Mouse (Mus musculus): ENCODE measurements around the gene Pip5kl1. TPM values are rescaled to one million over a fixed set of nuclear protein-coding genes. Genes with fewer than 3 reads are reported as not detected.
A peak's percentile ranks its signal among the peaks of the same experiment; 100 is the strongest.

The Pip5kl1 gene
- polyA plus RNA-seq, 1 experiment from 2014 or later: not detected

DNA sequence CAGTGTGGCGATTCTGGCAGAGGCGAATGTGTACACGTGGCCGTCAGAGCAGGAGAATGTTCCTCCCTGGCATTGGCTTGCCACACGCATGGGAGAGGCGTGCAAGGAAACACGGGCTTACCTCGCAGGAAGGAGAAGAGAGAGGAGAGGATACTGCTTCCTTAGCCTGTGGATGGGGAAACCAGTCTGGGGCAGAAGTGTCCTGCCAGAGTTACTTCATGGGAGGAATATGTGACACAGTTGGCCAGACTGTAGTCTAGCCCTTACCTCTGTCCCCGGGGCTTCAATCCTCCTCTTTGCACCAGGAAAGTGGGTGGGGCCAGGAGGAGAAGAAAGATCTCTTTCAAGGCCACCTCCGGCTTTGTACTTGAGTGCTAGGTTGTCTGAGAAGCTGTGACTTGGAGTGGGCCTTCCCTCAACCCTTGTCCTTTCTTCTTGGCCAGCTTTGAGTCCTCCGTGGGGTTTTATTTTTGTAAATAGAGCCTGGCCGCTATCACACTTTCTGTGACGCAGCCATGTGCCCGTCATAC, 35.1 kb upstream of the Pip5kl1 start:
- no peak overlapping the region; the same call in 1 of the 2 replicates for H3K9ac ChIP-seq (ENCODE audit: low read length)
- no peak overlapping the region for H3K4me2 ChIP-seq (ENCODE audit: low read length)
- WGBS: 71% methylated on average over 14 of the region's 14 CpGs

DNA sequence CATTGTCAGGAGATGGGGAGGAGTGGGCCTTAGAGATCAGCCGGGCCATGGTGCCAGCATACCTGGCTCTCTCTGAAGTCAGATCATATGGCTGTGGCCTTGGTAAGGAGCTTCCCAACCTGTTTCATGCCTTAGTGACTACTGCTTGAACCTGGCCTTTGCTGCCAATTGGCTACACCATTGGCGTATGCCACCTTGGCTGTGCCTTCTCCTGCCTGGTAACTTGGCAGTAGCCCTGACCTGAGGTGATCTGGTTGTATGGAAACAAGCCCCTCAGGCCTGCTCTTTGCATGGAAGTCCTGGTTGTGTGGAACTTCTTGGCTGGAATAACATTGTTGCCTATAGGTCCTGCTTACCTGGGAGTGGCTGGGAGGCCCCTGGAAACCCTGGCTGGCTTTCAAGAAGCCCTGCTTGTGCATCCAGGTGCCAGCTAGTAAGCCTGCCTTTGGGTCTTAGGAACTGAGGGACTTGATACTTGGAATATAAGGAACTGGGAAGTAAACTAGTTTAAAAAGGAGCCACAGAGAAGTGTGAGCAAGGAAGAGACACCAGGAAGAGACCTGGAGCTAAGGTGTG, 33.2 kb upstream of the Pip5kl1 start:
- 100% methylated on average over 2 of the region's 2 CpGs for WGBS
- Histone ChIP-seq H3K9me3 (ENCODE audit: control insufficient read depth, low read length) (no peaks in the 10 kb centered on the region), H3K27me3 (ENCODE audit: control insufficient read depth, insufficient read depth, low read length) (no peaks in the 10 kb centered on the region), H3K36me3 (ENCODE audit: control insufficient read depth, insufficient read depth, low read length) (no peaks in the 10 kb centered on the region), H3K4me1 (ENCODE audit: control insufficient read depth in 2 of 2, insufficient read depth in 2 of 2, low read length in 2 of 2) (peaks cover 33 to 48% of the 10 kb centered on the region in 2 experiments), H3K4me3 (ENCODE audit: control insufficient read depth in 1 of 2, insufficient read depth in 1 of 2, low read depth in 1 of 2, low read length in 2 of 2) (no peak overlapping the region), H3K27ac (replicated peaks in 1 of 2; ENCODE audit: control insufficient read depth in 1 of 2, insufficient read depth in 1 of 2, low read depth in 2 of 2, low read length in 2 of 2) (no peak overlapping the region), H3K9ac (ENCODE audit: low read length) (no peak overlapping the region; the same call in 1 of the 2 replicates), H3K4me2 (ENCODE audit: low read length) (no peak overlapping the region)
- no peak for ATAC-seq (ENCODE audit: insufficient number of reproducible peaks, insufficient read depth, low FRiP score, low read depth)

More for the DNA sequence above, 35.1 kb upstream of the Pip5kl1 start:
- Histone ChIP-seq H3K9me3 (ENCODE audit: control insufficient read depth, low read length) (no peaks in the 10 kb centered on the region), H3K27me3 (ENCODE audit: control insufficient read depth, insufficient read depth, low read length) (no peaks in the 10 kb centered on the region), H3K4me3 (ENCODE audit: control insufficient read depth in 1 of 2, insufficient read depth in 1 of 2, low read depth in 1 of 2, low read length in 2 of 2) (no peak overlapping the region), H3K27ac (replicated peaks in 1 of 2; ENCODE audit: control insufficient read depth in 1 of 2, insufficient read depth in 1 of 2, low read depth in 2 of 2, low read length in 2 of 2) (no peak overlapping the region), H3K36me3 (ENCODE audit: control insufficient read depth, insufficient read depth, low read length) (no peaks in the 10 kb centered on the region), H3K4me1 (ENCODE audit: control insufficient read depth in 2 of 2, insufficient read depth in 2 of 2, low read length in 2 of 2) (peaks cover 39 to 54% of the 10 kb centered on the region in 2 experiments)
- no peak for ATAC-seq (ENCODE audit: insufficient number of reproducible peaks, insufficient read depth, low FRiP score, low read depth)

DNA sequence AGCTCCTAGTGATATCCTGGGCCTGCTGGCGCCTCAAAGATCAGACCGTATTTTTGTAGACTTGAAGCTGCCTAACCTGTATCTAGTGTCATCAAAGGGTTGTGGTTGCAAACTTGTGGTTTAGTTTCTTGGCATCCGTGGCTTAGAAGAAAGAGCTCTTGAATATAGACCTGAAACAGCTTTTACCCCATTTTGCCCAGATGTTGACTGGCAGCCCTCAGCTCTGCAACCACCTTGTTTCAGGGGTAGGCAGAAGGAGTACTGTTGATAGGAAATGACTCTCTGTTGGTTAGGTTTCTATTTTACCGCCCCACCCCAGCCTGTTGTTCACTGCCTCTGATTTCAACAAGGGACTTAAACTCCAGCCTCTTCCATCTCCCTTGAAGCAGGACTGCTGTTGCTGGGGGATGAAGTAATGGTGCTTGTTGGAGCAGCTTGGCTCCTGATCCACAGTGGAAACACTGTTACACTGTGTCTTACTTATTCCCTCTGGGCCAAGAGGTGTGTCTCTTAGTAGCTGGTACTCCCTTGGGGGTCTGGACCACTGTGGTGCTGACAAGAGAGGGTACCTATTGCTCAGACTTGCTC, 32.5 kb upstream of the Pip5kl1 start:
- H3K9ac ChIP-seq (ENCODE audit: low read length): no peak overlapping the region
- H3K27ac ChIP-seq (replicated peaks in 1 of 2; ENCODE audit: control insufficient read depth in 1 of 2, insufficient read depth in 1 of 2, low read depth in 2 of 2, low read length in 2 of 2): no peak overlapping the region
- H3K36me3 ChIP-seq (ENCODE audit: control insufficient read depth, insufficient read depth, low read length): no peaks in the 10 kb centered on the region
- no peaks in the 10 kb centered on the region for H3K9me3 ChIP-seq (ENCODE audit: control insufficient read depth, low read length)
- WGBS: 89% methylated on average over 4 of the region's 4 CpGs
- peaks cover 27 to 43% of the 10 kb centered on the region in 2 experiments for H3K4me1 ChIP-seq (ENCODE audit: control insufficient read depth in 2 of 2, insufficient read depth in 2 of 2, low read length in 2 of 2)
- H3K27me3 ChIP-seq (ENCODE audit: control insufficient read depth, insufficient read depth, low read length): no peaks in the 10 kb centered on the region
- H3K4me3 ChIP-seq (ENCODE audit: control insufficient read depth in 1 of 2, insufficient read depth in 1 of 2, low read depth in 1 of 2, low read length in 2 of 2): no peak overlapping the region
- H3K4me2 ChIP-seq (ENCODE audit: low read length): no peak overlapping the region
- no peak for ATAC-seq (ENCODE audit: insufficient number of reproducible peaks, insufficient read depth, low FRiP score, low read depth)

GRCm38 (mm10) chr2:32543031-32543449, 31.6 kb upstream of the Pip5kl1 start:
- Histone ChIP-seq H3K4me1 (ENCODE audit: control insufficient read depth in 2 of 2, insufficient read depth in 2 of 2, low read length in 2 of 2) (peaks cover 25 to 42% of the 10 kb centered on the region in 2 experiments), H3K36me3 (ENCODE audit: control insufficient read depth, insufficient read depth, low read length) (no peaks in the 10 kb centered on the region), H3K27me3 (ENCODE audit: control insufficient read depth, insufficient read depth, low read length) (no peaks in the 10 kb centered on the region), H3K9me3 (ENCODE audit: control insufficient read depth, low read length) (no peaks in the 10 kb centered on the region), H3K4me3 (ENCODE audit: control insufficient read depth in 1 of 2, insufficient read depth in 1 of 2, low read depth in 1 of 2, low read length in 2 of 2) (no peak overlapping the region), H3K27ac (replicated peaks in 1 of 2; ENCODE audit: control insufficient read depth in 1 of 2, insufficient read depth in 1 of 2, low read depth in 2 of 2, low read length in 2 of 2) (no peak overlapping the region), H3K9ac (ENCODE audit: low read length) (no peak overlapping the region), H3K4me2 (ENCODE audit: low read length) (no peak overlapping the region)
- WGBS: 25% methylated on average over 3 of the region's 3 CpGs
- ATAC-seq (ENCODE audit: insufficient number of reproducible peaks, insufficient read depth, low FRiP score, low read depth): no peak

DNA sequence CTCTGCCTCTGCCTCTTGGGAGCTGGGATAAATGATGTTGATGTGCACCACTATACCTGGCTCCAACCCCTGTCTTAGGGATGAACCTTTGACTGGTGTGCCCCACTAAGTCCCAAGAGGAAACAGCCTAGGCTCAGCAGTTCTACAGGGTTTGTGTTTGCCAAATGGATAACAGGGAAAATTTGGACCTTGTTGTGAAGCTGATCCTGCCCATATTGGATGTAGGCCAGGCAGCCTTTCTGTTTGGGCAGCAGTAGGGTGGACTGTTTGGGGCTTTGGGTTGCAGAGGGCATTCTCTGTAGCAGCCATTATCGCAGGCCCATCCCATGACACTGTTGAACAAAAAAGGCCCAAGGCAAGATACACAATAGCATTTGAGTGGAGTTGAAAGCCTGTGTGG, 27.6 kb upstream of the Pip5kl1 start:
- no peaks in the 10 kb centered on the region for H3K9me3 ChIP-seq (ENCODE audit: control insufficient read depth, low read length)

DNA sequence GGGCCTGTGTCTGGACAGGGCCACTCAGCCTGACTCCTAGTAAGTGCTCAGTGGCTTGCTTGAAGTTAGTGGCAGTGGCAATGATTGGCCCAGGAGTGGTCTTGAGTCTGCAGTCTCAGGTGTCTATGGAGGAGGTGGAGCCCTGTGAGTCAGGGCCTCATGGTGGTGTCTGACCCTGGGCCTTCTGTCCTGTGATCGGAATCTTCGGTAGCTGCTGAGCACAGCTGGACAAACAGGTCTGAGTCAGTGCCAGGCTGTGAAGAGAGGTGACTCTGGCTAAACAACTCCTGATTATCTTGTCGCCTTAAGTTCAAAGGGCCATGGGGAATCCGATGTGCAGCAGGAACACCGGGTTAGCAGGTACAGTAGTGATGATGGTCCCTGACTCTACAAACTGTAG, 27.2 kb upstream of the Pip5kl1 start:
- H3K4me1 ChIP-seq (ENCODE audit: control insufficient read depth in 2 of 2, insufficient read depth in 2 of 2, low read length in 2 of 2): peaks cover 19 to 36% of the 10 kb centered on the region in 2 experiments
- 80% methylated on average over 5 of the region's 5 CpGs for WGBS

More for the DNA sequence above, 27.6 kb upstream of the Pip5kl1 start:
- no peak for ATAC-seq (ENCODE audit: insufficient number of reproducible peaks, insufficient read depth, low FRiP score, low read depth)
- WGBS: 89% methylated on average over 1 of the region's 1 CpGs
- no peak overlapping the region for H3K4me3 ChIP-seq (ENCODE audit: control insufficient read depth in 1 of 2, insufficient read depth in 1 of 2, low read depth in 1 of 2, low read length in 2 of 2)
- no peaks in the 10 kb centered on the region for H3K36me3 ChIP-seq (ENCODE audit: control insufficient read depth, insufficient read depth, low read length)
- H3K4me2 ChIP-seq (ENCODE audit: low read length): no peak overlapping the region
- H3K27me3 ChIP-seq (ENCODE audit: control insufficient read depth, insufficient read depth, low read length): no peaks in the 10 kb centered on the region
- H3K27ac ChIP-seq (replicated peaks in 1 of 2; ENCODE audit: control insufficient read depth in 1 of 2, insufficient read depth in 1 of 2, low read depth in 2 of 2, low read length in 2 of 2): no peak overlapping the region
- H3K4me1 ChIP-seq (ENCODE audit: control insufficient read depth in 2 of 2, insufficient read depth in 2 of 2, low read length in 2 of 2): peaks cover 19 to 36% of the 10 kb centered on the region in 2 experiments
- H3K9ac ChIP-seq (ENCODE audit: low read length): no peak overlapping the region

GRCm38 (mm10) chr2:32547964-32548739, 26.4 kb upstream of the Pip5kl1 start:
- H3K9ac ChIP-seq (ENCODE audit: low read length): no peak overlapping the region
- ATAC-seq (ENCODE audit: insufficient number of reproducible peaks, insufficient read depth, low FRiP score, low read depth): no peak
- H3K36me3 ChIP-seq (ENCODE audit: control insufficient read depth, insufficient read depth, low read length): no peaks in the 10 kb centered on the region
- no peaks in the 10 kb centered on the region for H3K9me3 ChIP-seq (ENCODE audit: control insufficient read depth, low read length)
- no peak overlapping the region for H3K4me3 ChIP-seq (ENCODE audit: control insufficient read depth in 1 of 2, insufficient read depth in 1 of 2, low read depth in 1 of 2, low read length in 2 of 2)
- 0 out of 4 replicates have a peak overlapping the region, but pooled peaks of 1 of the 2 experiments have one; percentile 24 for H3K27ac ChIP-seq (replicated peaks in 1 of 2; ENCODE audit: control insufficient read depth in 1 of 2, insufficient read depth in 1 of 2, low read depth in 2 of 2, low read length in 2 of 2)
- H3K4me2 ChIP-seq (ENCODE audit: low read length): no peak overlapping the region
- WGBS: 79% methylated on average over 7 of the region's 7 CpGs
- peaks cover 16 to 32% of the 10 kb centered on the region in 2 experiments for H3K4me1 ChIP-seq (ENCODE audit: control insufficient read depth in 2 of 2, insufficient read depth in 2 of 2, low read length in 2 of 2)
- no peaks in the 10 kb centered on the region for H3K27me3 ChIP-seq (ENCODE audit: control insufficient read depth, insufficient read depth, low read length)

More for the DNA sequence above, 27.2 kb upstream of the Pip5kl1 start:
- ATAC-seq (ENCODE audit: insufficient number of reproducible peaks, insufficient read depth, low FRiP score, low read depth): no peak
- no peaks in the 10 kb centered on the region for H3K27me3 ChIP-seq (ENCODE audit: control insufficient read depth, insufficient read depth, low read length)
- H3K4me2 ChIP-seq (ENCODE audit: low read length): no peak overlapping the region
- no peaks in the 10 kb centered on the region for H3K9me3 ChIP-seq (ENCODE audit: control insufficient read depth, low read length)
- H3K27ac ChIP-seq (replicated peaks in 1 of 2; ENCODE audit: control insufficient read depth in 1 of 2, insufficient read depth in 1 of 2, low read depth in 2 of 2, low read length in 2 of 2): no peak overlapping the region
- H3K36me3 ChIP-seq (ENCODE audit: control insufficient read depth, insufficient read depth, low read length): no peaks in the 10 kb centered on the region
- no peak overlapping the region for H3K4me3 ChIP-seq (ENCODE audit: control insufficient read depth in 1 of 2, insufficient read depth in 1 of 2, low read depth in 1 of 2, low read length in 2 of 2)
- H3K9ac ChIP-seq (ENCODE audit: low read length): no peak overlapping the region

Data from heart, embryonic 14.5 days (tissue).